Mouse (Mus musculus) lung, adult 2 months (tissue): ENCODE measurements around the gene Tgoln1. TPM values are rescaled to one million over a fixed set of nuclear protein-coding genes. Genes with fewer than 3 reads are reported as not detected.

Experiments
- DNase-seq: peaks from one replicate; pipeline ENCODE4 v3.0.0; 2022
- H3K4me1 ChIP-seq: fragments of 200-500 bp; 2 replicates; pipeline ENCODE4 v1.6.1; 2011; ENCODE audit warnings: low read length; ENCODE audit not compliant: control insufficient read depth, insufficient read depth
- H3K4me3 ChIP-seq: fragments of 200-500 bp; replicated peaks from 2 replicates; pipeline ENCODE3; 2011; ENCODE audit warnings: low read depth, mild to moderate bottlenecking, control low read depth, low read length; ENCODE audit errors: extremely low read depth
- CTCF ChIP-seq: fragments of 200-500 bp; IDR thresholded peaks from 2 replicates; pipeline ENCODE4 v1.5.1; 2011; ENCODE audit warnings: mild to moderate bottlenecking, low read length, control low read depth; ENCODE audit not compliant: insufficient read depth
- POLR2A ChIP-seq: fragments of 200-500 bp; IDR thresholded peaks from 2 replicates; pipeline ENCODE4 v1.6.1; 2011; ENCODE audit warnings: low read depth, mild to moderate bottlenecking, control low read depth, low read length, borderline replicate concordance; ENCODE audit errors: extremely low read depth
- WGBS: fragments of 180-500 bp; shearing (Covaris S2); methylation state at CpG from one replicate; pipeline ENCODE4 v1.1.7; 2018; 5-methylcytosine and 5-hydroxymethylcytosine counted together
- polyA plus RNA-seq: library from polyadenylated mRNA; depleted of rRNA; stranded (reverse); fragments of >200 nt; gene quantifications from 2 replicates; pipeline ENCODE4 v1.2.3, GENCODE M21; 2012

Tgoln1 gene
- polyA plus RNA-seq, 1 experiment: 72.4 TPM

- Histone ChIP-seq H3K4me3 (no peak overlapping the region), H3K4me1 (peaks cover 13% of the 10 kb centered on the region)
- no peak for TF ChIP-seq CTCF
- TF ChIP-seq POLR2A: no peak
- peak; percentile 62 for DNase-seq
- 29% methylated on average over 7 of the region's 7 CpGs for WGBS
Measured at GRCm38 (mm10) chr6:72653419-72653818, 36.6 kb upstream of the Tgoln1 start.

DNA sequence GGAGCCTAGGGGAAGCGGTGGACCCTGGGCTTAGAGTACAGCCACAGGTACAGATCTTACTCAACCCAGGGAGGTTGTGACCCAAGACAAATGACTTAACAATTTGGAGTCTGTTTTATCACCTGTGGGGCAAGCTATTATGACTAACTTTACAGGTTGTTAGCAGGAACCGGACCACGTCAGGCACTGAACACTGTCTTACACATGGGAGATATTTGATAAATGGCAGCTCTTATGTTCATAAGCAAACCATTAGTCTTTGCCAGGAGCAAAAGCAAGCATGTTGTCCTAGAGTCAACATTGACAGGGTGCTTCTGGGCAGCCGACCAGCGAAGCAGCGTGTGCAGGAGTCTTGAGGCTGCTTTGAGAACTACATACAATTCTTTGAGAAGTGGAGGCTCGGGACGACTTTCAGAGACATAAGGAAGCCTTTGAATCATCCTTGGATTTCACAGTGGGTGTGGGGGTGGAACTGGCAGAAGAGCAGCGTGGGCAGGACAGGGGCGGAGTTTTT, 33.6 kb upstream of the Tgoln1 start:
- no peak for DNase-seq
- H3K4me3 ChIP-seq: no peak overlapping the region
- WGBS: 46% methylated on average over 10 of the region's 10 CpGs
- H3K4me1 ChIP-seq: peaks cover 9% of the 10 kb centered on the region
- no peak for TF ChIP-seq POLR2A
- TF ChIP-seq CTCF: no peak

DNA sequence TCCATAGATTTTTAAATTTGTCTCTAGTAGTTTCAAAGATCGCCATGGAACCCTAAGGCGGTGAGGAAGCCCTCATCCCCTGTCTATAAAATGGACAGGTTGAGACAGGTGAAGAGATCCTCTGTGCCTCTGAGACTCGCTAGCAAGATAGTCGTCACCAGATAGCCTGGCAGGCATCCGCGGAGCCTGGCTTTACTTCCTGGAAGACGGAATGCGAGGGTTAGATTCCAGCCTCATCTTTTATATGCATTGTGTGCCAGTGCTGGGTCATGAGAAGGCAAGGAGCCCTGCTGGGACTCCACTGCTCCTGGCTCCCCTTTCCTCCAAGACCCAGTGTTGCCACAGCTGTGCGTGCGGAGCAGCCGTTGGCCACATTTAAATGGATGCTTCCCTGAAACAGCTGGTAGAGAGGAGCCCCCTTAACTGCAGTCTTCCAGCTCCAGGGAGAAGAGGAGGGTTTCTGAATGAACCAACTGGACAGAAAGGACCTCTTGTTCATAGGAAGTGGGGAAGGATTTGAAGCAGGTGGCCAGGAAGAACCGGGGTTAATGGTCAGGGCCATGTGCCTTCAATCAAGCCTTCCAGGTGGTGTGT, 31.3 kb upstream of the Tgoln1 start:
- no peak for TF ChIP-seq CTCF
- TF ChIP-seq POLR2A: no peak
- DNase-seq: no peak
- 77% methylated on average over 12 of the region's 12 CpGs for WGBS
- no peak overlapping the region for H3K4me3 ChIP-seq
- no peaks in the 10 kb centered on the region for H3K4me1 ChIP-seq

GRCm38 (mm10) chr6:72647383-72647820, 30.6 kb upstream of the Tgoln1 start:
- no peak for TF ChIP-seq POLR2A
- TF ChIP-seq CTCF: peak; percentile 70
- Histone ChIP-seq H3K4me1 (no peaks in the 10 kb centered on the region), H3K4me3 (no peak overlapping the region)
- 57% methylated on average over 10 of the region's 10 CpGs for WGBS
- peak; percentile 65 for DNase-seq

GRCm38 (mm10) chr6:72645364-72645763, 28.6 kb upstream of the Tgoln1 start:
- Histone ChIP-seq H3K4me3 (no peak overlapping the region), H3K4me1 (peaks cover 3% of the 10 kb centered on the region; the same call in 1 of the 2 replicates)
- DNase-seq: no peak
- 91% methylated on average over 7 of the region's 7 CpGs for WGBS
- no peak for TF ChIP-seq POLR2A
- TF ChIP-seq CTCF: no peak

GRCm38 (mm10) chr6:72644576-72644975, 27.8 kb upstream of the Tgoln1 start:
- WGBS: 56% methylated on average over 4 of the region's 4 CpGs
- no peak for DNase-seq
- no peak for TF ChIP-seq POLR2A
- no peak for TF ChIP-seq CTCF
- H3K4me1 ChIP-seq: peaks cover 3% of the 10 kb centered on the region; the same call in 1 of the 2 replicates
- H3K4me3 ChIP-seq: no peak overlapping the region

GRCm38 (mm10) chr6:72641218-72641954, 24.6 kb upstream of the Tgoln1 start:
- no peak for TF ChIP-seq POLR2A
- no peak for TF ChIP-seq CTCF
- no peak for DNase-seq
- Histone ChIP-seq H3K4me1 (peaks cover 3% of the 10 kb centered on the region; the same call in 1 of the 2 replicates), H3K4me3 (no peak overlapping the region)
- 60% methylated on average over 18 of the region's 18 CpGs for WGBS

- WGBS: 92% methylated on average over 3 of the region's 3 CpGs
- Histone ChIP-seq H3K4me3 (no peak overlapping the region), H3K4me1 (peaks cover 5% of the 10 kb centered on the region)
- TF ChIP-seq POLR2A (no peak), CTCF (no peak)
- DNase-seq: no peak
Measured at GRCm38 (mm10) chr6:72636940-72637339, 20.1 kb upstream of the Tgoln1 start.

GRCm38 (mm10) chr6:72635760-72636431, 19.1 kb upstream of the Tgoln1 start:
- peak; percentile 58 for DNase-seq
- peak; percentile 63 for TF ChIP-seq CTCF
- TF ChIP-seq POLR2A: no peak
- peak overlapping the region; percentile 7 for H3K4me3 ChIP-seq
- H3K4me1 ChIP-seq: peaks cover 3% of the 10 kb centered on the region; the same call in 1 of the 2 replicates
- 29% methylated on average over 12 of the region's 12 CpGs for WGBS
